Mouse (Mus musculus) MEL (cell line): ENCODE measurements around the gene Ppard.

Source experiments
- CTCF ChIP-seq, 3 experiments: IDR thresholded peaks in 2 of 3; conservative IDR thresholded peaks in 1 of 3; 2 replicates each; pipeline ENCODE4 v1.5.1; 2011 to 2012; ENCODE audit warnings: low read length in 3 of 3, low read depth in 2 of 3, mild to moderate bottlenecking in 2 of 3, improper control_type of control experiment in 1 of 3, inconsistent platforms in 1 of 3, mixed read lengths in 1 of 3, moderate library complexity in 1 of 3; ENCODE audit not compliant: control insufficient read depth in 1 of 3, insufficient read depth in 1 of 3, poor library complexity in 1 of 3, severe bottlenecking in 1 of 3
- ELF1 ChIP-seq: IDR thresholded peaks from 2 replicates; pipeline ENCODE4 v1.6.1; 2014; ENCODE audit warnings: low read depth, mild to moderate bottlenecking, inconsistent platforms, low read length, improper control_type of control experiment, moderate library complexity
- ETS1 ChIP-seq: IDR thresholded peaks from 2 replicates; pipeline ENCODE4 v1.6.1; 2012; ENCODE audit warnings: low read depth, mild to moderate bottlenecking, inconsistent platforms, low read length, improper control_type of control experiment, moderate library complexity
- GABPA ChIP-seq: IDR thresholded peaks from 2 replicates; pipeline ENCODE4 v1.6.1; 2012; ENCODE audit warnings: low read depth, mild to moderate bottlenecking, inconsistent platforms, low read length, improper control_type of control experiment, moderate library complexity
- JUND ChIP-seq: IDR thresholded peaks from 2 replicates; pipeline ENCODE4 v1.6.1; 2011; ENCODE audit warnings: low read depth, mild to moderate bottlenecking, improper control_type of control experiment, low read length
- MAFK ChIP-seq: IDR thresholded peaks from 2 replicates; pipeline ENCODE4 v1.6.1; 2011; ENCODE audit warnings: low read depth, mild to moderate bottlenecking, low read length, improper control_type of control experiment, borderline replicate concordance
- MAX ChIP-seq: IDR thresholded peaks from 2 replicates; pipeline ENCODE4 v1.6.1; 2011; ENCODE audit warnings: low read length, improper control_type of control experiment
- MXI1 ChIP-seq: IDR thresholded peaks from 2 replicates; pipeline ENCODE4 v1.6.1; 2011; ENCODE audit warnings: mild to moderate bottlenecking, low read depth, low read length, improper control_type of control experiment
- MYB ChIP-seq: IDR thresholded peaks from 2 replicates; pipeline ENCODE4 v1.6.1; 2011; ENCODE audit warnings: mild to moderate bottlenecking, low read depth, low read length, improper control_type of control experiment
- POLR2AphosphoS5 ChIP-seq: IDR thresholded peaks from 2 replicates; pipeline ENCODE4 v1.6.1; 2012; ENCODE audit warnings: low read depth, borderline replicate concordance, mild to moderate bottlenecking, inconsistent platforms, low read length, moderate library complexity, mixed read lengths
- RCOR1 ChIP-seq: IDR thresholded peaks from 2 replicates; pipeline ENCODE4 v1.6.1; 2012; ENCODE audit warnings: low read depth, mild to moderate bottlenecking, inconsistent platforms, low read length, improper control_type of control experiment
- TBP ChIP-seq: IDR thresholded peaks from 2 replicates; pipeline ENCODE4 v1.8.0; 2011; ENCODE audit warnings: low read depth, low read length, improper control_type of control experiment
- TCF12 ChIP-seq: IDR thresholded peaks from 2 replicates; pipeline ENCODE4 v1.6.1; 2014; ENCODE audit warnings: low read depth, mild to moderate bottlenecking, inconsistent platforms, low read length, improper control_type of control experiment, moderate library complexity
- USF2 ChIP-seq, 2 experiments: IDR thresholded peaks; 2 replicates each; pipeline ENCODE4 v1.6.1; 2011 to 2012; ENCODE audit warnings: improper control_type of control experiment in 2 of 2, low read length in 2 of 2, borderline replicate concordance in 1 of 2, inconsistent platforms in 1 of 2, low read depth in 1 of 2, mild to moderate bottlenecking in 1 of 2; ENCODE audit not compliant: insufficient read depth in 1 of 2

DNA sequence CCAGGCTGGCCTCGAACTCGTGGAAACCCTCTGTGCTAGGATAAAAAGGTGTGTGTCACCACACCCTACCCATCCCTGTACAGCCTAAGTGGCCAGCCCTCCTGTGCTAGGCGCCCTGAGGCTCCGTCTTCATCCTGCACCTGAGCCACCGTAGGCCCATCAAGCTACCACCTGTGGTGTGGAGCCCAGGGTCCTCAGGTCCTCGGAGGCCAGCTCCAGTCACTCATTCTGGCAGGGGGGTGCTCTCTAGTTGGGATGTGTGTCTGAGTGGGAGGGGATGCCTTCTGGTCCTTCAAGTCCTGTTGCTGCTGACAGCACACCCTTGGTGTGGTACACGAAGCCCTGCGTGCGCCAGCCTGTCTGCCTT lies 28.0 kb downstream of the Ppard start:
- TF ChIP-seq MAX (no peak), USF2 (IDR thresholded peaks at IDR 0.05; ENCODE audit: borderline replicate concordance in 1 of 2, insufficient read depth in 1 of 2, low read depth in 1 of 2, low read length in 2 of 2) (no peak), TBP (no peak), MYB (no peak), CTCF (IDR thresholded peaks at IDR 0.05 in 2 of 3, conservative IDR thresholded peaks at IDR 0.05 in 1 of 3; ENCODE audit: control insufficient read depth in 1 of 3, insufficient read depth in 1 of 3, low read depth in 2 of 3, low read length in 3 of 3, poor library complexity in 1 of 3, severe bottlenecking in 1 of 3) (no peak), JUND (no peak), ETS1 (no peak), MAFK (no peak), POLR2AphosphoS5 (no peak), RCOR1 (no peak), TCF12 (no peak), ELF1 (no peak), MXI1 (no peak), GABPA (no peak)
